Mouse (Mus musculus): ENCODE measurements at regions not wholly inside any gene's neighbourhood (a gene's known extent, or its start where the extent isn't known, plus 50 kb on each side); places are given as distances from the start of the nearest gene placed in this dataset.

DNA sequence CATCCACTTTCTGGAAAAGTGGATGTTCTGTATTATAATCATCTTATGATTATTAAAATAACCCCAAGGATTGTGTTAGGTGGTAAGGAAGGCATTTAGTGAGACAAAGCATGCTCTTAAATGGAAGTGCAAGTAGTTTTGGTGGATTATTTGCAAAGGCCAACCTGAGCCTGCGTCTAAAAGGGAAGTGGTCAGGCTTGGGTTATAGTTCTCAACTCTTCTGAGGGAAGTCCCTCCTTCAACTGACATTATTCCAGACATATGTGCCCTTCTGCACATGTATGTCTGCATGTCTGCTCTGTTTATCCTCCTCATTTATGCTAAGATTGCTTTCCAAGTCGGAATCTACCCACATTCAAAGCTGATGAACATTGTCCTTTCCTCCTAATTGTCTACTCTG, 2108.3 kb downstream of the 4930444P10Rik start:
- TF ChIP-seq CTCF (IDR thresholded peaks at IDR 0.05; ENCODE audit: borderline replicate concordance, insufficient read depth, low read length) (no peak), POLR2A (IDR thresholded peaks at IDR 0.05; ENCODE audit: low read depth, low read length) (no peak)

Data from embryonic fibroblast, embryonic 13.5 days (primary cell).